Mouse (Mus musculus) heart, adult 2 months (tissue): ENCODE measurements around the gene Malrd1.

Source experiments
- CTCF ChIP-seq: fragments of 200-600 bp; IDR thresholded peaks from 2 replicates; pipeline ENCODE4 v1.8.1; 2022; ENCODE audit warnings: antibody characterized with exemption, mild to moderate bottlenecking, moderate library complexity
- EP300 ChIP-seq: fragments of 200-500 bp; IDR thresholded peaks from 2 replicates; pipeline ENCODE4 v1.6.1; 2011; ENCODE audit warnings: low read depth, low read length, control low read depth; ENCODE audit not compliant: insufficient read depth

DNA sequence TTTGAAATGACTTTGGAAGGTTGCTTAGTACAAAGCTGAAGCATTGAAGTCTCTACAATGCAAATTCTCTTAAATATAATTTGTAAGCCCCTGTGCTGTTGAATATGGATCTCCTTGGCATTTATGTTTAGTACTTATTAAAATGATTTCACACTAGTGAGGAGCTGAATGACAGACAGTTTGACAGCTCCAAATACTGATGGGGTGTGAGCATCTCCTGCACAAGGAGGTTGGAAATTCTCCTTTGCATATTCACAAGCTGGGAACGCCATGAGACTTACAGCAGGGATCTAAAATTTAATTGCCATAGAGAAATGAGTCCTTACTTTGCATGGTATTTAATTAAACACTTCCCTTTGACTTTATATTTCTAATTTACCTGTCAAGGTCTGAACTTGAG is 117.6 kb downstream of the Malrd1 start:
- TF ChIP-seq EP300 (no peak), CTCF (no peak)
